Mouse (Mus musculus): Measurements from ENCODE around the gene Cnnm4.

GRCm38 (mm10) chr1:36547981-36548598 lies 76.7 kb downstream of the Cnnm4 start:
- TF ChIP-seq POLR2A (IDR thresholded peaks at IDR 0.05; ENCODE audit: insufficient read length, low read depth) = no peak
- no peak for TF ChIP-seq MAX (IDR thresholded peaks at IDR 0.05; ENCODE audit: low read depth)
- TF ChIP-seq TCF12 (IDR thresholded peaks at IDR 0.05; ENCODE audit: insufficient read depth, poor library complexity, severe bottlenecking) = no peak

Data from myocyte (in vitro differentiated cells).